In the genomic region with DNA sequence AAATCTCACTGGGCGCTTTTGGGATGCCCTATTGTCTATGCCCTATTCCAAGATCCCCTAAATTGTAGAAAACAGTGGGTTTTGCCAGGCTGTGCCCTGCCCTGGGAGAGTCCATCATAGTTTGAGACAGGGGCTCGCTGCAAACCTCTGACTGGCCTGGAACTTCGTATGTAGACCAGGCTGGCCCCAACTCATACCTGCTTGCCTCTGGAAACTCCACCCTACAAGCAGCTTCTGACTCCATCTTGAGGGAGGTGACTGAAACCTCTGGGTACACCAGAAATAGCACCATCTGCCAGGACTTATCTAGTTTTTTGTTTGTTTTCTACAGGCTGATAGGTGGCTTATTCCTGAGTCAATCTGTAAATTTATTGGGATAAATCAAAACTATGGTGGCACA, we compare ENCODE assay signal across 8 mouse cellular contexts. TPM values are rescaled to one million over a fixed set of nuclear protein-coding genes. Genes with fewer than 3 reads are reported as not detected.
DNase-seq lines count a peak whose midpoint lies in the region; TF ChIP-seq lines count a peak whose summit lies in the region.

No protein-coding gene starts in this region.

- H3K79me2 ChIP-seq in macrophage (ENCODE audit: inconsistent target), result peaks cover 17% of the 10 kb centered on the region

- no peaks in the 10 kb centered on the region for H3K9me3 ChIP-seq in heart, embryonic 10.5 days
- H3K9me3 ChIP-seq in ES-Bruce4 (replicated peaks; ENCODE audit: control insufficient read depth, insufficient read depth, low read length, poor library complexity, severe bottlenecking), result no peaks in the 10 kb centered on the region
- no peaks in the 10 kb centered on the region for H3K9me3 ChIP-seq in hindbrain, embryonic 10.5 days

- TF ChIP-seq POLR2A in ES-Bruce4 (IDR thresholded peaks at IDR 0.05; ENCODE audit: insufficient read depth, low read length), result no peak

- H3K27ac ChIP-seq in heart, embryonic 10.5 days, result peak overlapping the region; percentile 84; the same call in 1 of the 2 replicates
- H3K27ac ChIP-seq in ES-Bruce4 (ENCODE audit: insufficient read depth, low read length) (no peak overlapping the region), macrophage (no peak overlapping the region)
- no peak overlapping the region for H3K27ac ChIP-seq in hindbrain, embryonic 10.5 days

- 88% methylated on average over 3 of the region's 3 CpGs for WGBS in heart, embryonic 10.5 days
- WGBS in hindbrain, embryonic 10.5 days, result 85% methylated on average over 3 of the region's 3 CpGs
- WGBS in macrophage (ENCODE audit: missing documents), result 93% methylated on average over 3 of the region's 3 CpGs

- peak overlapping the region; percentile 86 for H3K4me3 ChIP-seq in heart, embryonic 10.5 days
- H3K4me3 ChIP-seq in ES-Bruce4 (ENCODE audit: low read depth, low read length), result peak overlapping the region; percentile 94; the same call in 1 of the 2 replicates
- peak overlapping the region; percentile 97 for H3K4me3 ChIP-seq in hindbrain, embryonic 10.5 days
- H3K4me3 ChIP-seq in macrophage (ENCODE audit: inconsistent target), result peak overlapping the region; percentile 91

- H3K9ac ChIP-seq in ES-Bruce4 (ENCODE audit: low read depth, poor library complexity, severe bottlenecking), result peak overlapping the region; percentile 83

- no peak for TF ChIP-seq EP300 in ES-Bruce4 (IDR thresholded peaks at IDR 0.05; ENCODE audit: insufficient read depth, low read depth, low read length)

- H3K4me1 ChIP-seq in heart, embryonic 10.5 days, result peaks cover 14% of the 10 kb centered on the region
- H3K4me1 ChIP-seq in ES-Bruce4 (ENCODE audit: control insufficient read depth, insufficient read depth, low read length), result no peaks in the 10 kb centered on the region
- peaks cover 15% of the 10 kb centered on the region for H3K4me1 ChIP-seq in hindbrain, embryonic 10.5 days (replicated peaks)

- DNase-seq in heart, embryonic 10.5 days (ENCODE audit: low spot score), result no peak
- no peak for DNase-seq in heart, adult 18-20 months
- DNase-seq in hindbrain, embryonic 10.5 days (ENCODE audit: low spot score), result no peak
- no peak for DNase-seq in ovary, postnatal 14 days (ENCODE audit: low spot score)
- no peak for DNase-seq in c-Kit-positive CD71-positive TER-119-positive erythroid progenitor cells, embryonic 14.5 days (ENCODE audit: low spot score)
- DNase-seq in kidney, postnatal 25 days, result no peak

- peaks cover 23% of the 10 kb centered on the region for H3K36me3 ChIP-seq in heart, embryonic 10.5 days
- H3K36me3 ChIP-seq in ES-Bruce4 (ENCODE audit: control insufficient read depth, insufficient read depth, low read length, poor library complexity, severe bottlenecking) (peaks cover 19% of the 10 kb centered on the region), macrophage (ENCODE audit: inconsistent target) (peaks cover 16% of the 10 kb centered on the region)
- peaks cover 23% of the 10 kb centered on the region for H3K36me3 ChIP-seq in hindbrain, embryonic 10.5 days

- no peaks in the 10 kb centered on the region for H3K27me3 ChIP-seq in heart, embryonic 10.5 days (ENCODE audit: insufficient read depth, poor library complexity, severe bottlenecking)
- H3K27me3 ChIP-seq in ES-Bruce4 (ENCODE audit: control insufficient read depth, insufficient read depth, low read length, poor library complexity, severe bottlenecking), result no peaks in the 10 kb centered on the region
- no peaks in the 10 kb centered on the region for H3K27me3 ChIP-seq in hindbrain, embryonic 10.5 days (ENCODE audit: insufficient read depth, poor library complexity, severe bottlenecking)

- TF ChIP-seq CTCF in ES-Bruce4 (IDR thresholded peaks at IDR 0.05; ENCODE audit: low read depth, low read length), result no peak

RNA-seq across cellular contexts. Expression of a gene that starts 0.7 kb away (rescaled TPM):
- 45.6 and 64.3 TPM in 2 replicates for polyA plus RNA-seq in heart, embryonic 10.5 days (2016; fragmentation: Nextera tagmentation; extraction: Ambion mirVana)
- total RNA-seq in heart, adult 18-20 months (2021), result 10 to 100 TPM; 14.1 to 15.9 TPM
- polyA plus RNA-seq in ES-Bruce4 (2011; ENCODE audit: insufficient read depth, insufficient read length, low read depth, missing spikeins) (77.7 and 91.2 TPM in 2 replicates), macrophage (2018) (17.2 to 68.0 TPM (median 31.3 TPM) in 3 replicates)
- 86.9 and 88.0 TPM in 2 replicates for polyA plus RNA-seq in hindbrain, embryonic 10.5 days (2016; fragmentation: Nextera tagmentation; extraction: Ambion mirVana)
- total RNA-seq in macrophage (2018; cell fraction: chromatin; rRNA removed), result 10 to 100 TPM; 10.4 to 71.5 (median 48.6) TPM
- total RNA-seq in macrophage (2018; cell fraction: cytosol; rRNA removed), result 10 to 100 TPM; 14.6 to 25.5 (median 20.8) TPM
- 10 to 100 TPM in 23 of 26 experiments, 1 to 10 TPM in 3; 5.6 to 63.7 (median 19.5) TPM for total RNA-seq in macrophage (2018; cell fraction: nucleus; rRNA removed)

RNA-seq across cellular contexts. Expression of a gene that starts 16.2 kb away (rescaled TPM):
- 77.4 and 93.1 TPM in 2 replicates for polyA plus RNA-seq in heart, embryonic 10.5 days (2016; fragmentation: Nextera tagmentation; extraction: Ambion mirVana)
- 1 to 10 TPM; 4.5 to 6.0 TPM for total RNA-seq in heart, adult 18-20 months (2021)
- 14.8 and 16.0 TPM in 2 replicates for polyA plus RNA-seq in ES-Bruce4 (2011; ENCODE audit: insufficient read depth, insufficient read length, low read depth, missing spikeins)
- 156 and 208 TPM in 2 replicates for polyA plus RNA-seq in hindbrain, embryonic 10.5 days (2016; fragmentation: Nextera tagmentation; extraction: Ambion mirVana)
- 1 to 10 TPM in 1 of 26 experiments, not detected in 25; 4.3 TPM for total RNA-seq in macrophage (2018; cell fraction: chromatin; rRNA removed)
- 1 to 10 TPM; 1.2 to 4.9 (median 2.7) TPM for total RNA-seq in macrophage (2018; cell fraction: cytosol; rRNA removed)
- total RNA-seq in macrophage (2018; cell fraction: nucleus; rRNA removed), result 1 to 10 TPM in 2 of 26 experiments, not detected in 24; 2.5 TPM
- polyA plus RNA-seq in macrophage (2018), result 2.5 to 4.7 TPM (median 4.1 TPM) in 3 replicates

RNA-seq across cellular contexts. Expression of a gene that starts 20.1 kb away (rescaled TPM):
- polyA plus RNA-seq in heart, embryonic 10.5 days (2016; fragmentation: Nextera tagmentation; extraction: Ambion mirVana), result 21.6 and 22.3 TPM in 2 replicates
- 10 to 100 TPM; 23.9 to 28.7 TPM for total RNA-seq in heart, adult 18-20 months (2021)
- 49.6 and 53.9 TPM in 2 replicates for polyA plus RNA-seq in ES-Bruce4 (2011; ENCODE audit: insufficient read depth, insufficient read length, low read depth, missing spikeins)
- 19.3 and 26.2 TPM in 2 replicates for polyA plus RNA-seq in hindbrain, embryonic 10.5 days (2016; fragmentation: Nextera tagmentation; extraction: Ambion mirVana)
- total RNA-seq in macrophage (2018; cell fraction: chromatin; rRNA removed), result 100 to 1,000 TPM in 23 of 26 experiments, 10 to 100 TPM in 3; 86.6 to 162 (median 126) TPM
- 10 to 100 TPM; 15.0 to 23.2 (median 19.5) TPM for total RNA-seq in macrophage (2018; cell fraction: cytosol; rRNA removed)
- total RNA-seq in macrophage (2018; cell fraction: nucleus; rRNA removed), result 100 to 1,000 TPM in 1 of 26 experiments, 10 to 100 TPM in 25; 48.9 to 114 (median 67.5) TPM
- polyA plus RNA-seq in macrophage (2018), result 9.3 to 14.3 TPM (median 13.0 TPM) in 3 replicates
